Mouse (Mus musculus): Measurements from ENCODE around the gene Cd5. TPM values are rescaled to one million over a fixed set of nuclear protein-coding genes. Genes with fewer than 3 reads are reported as not detected.

The Cd5 gene
- polyA plus RNA-seq, 1 experiment from 2014 or later, result 0.39 TPM

- Histone ChIP-seq H3K9ac (ENCODE audit: low read depth, low read length) (no peak overlapping the region), H3K27me3 (ENCODE audit: control insufficient read depth, insufficient read depth, low read length) (no peaks in the 10 kb centered on the region), H3K36me3 (ENCODE audit: control insufficient read depth, insufficient read depth, low read length) (no peaks in the 10 kb centered on the region), H3K4me3 (ENCODE audit: low read depth, low read length) (no peak overlapping the region), H3K4me2 (no peak overlapping the region), H3K9me3 (replicated peaks; ENCODE audit: control insufficient read depth, low read length) (no peaks in the 10 kb centered on the region), H3K27ac (ENCODE audit: low read depth, low read length) (no peak overlapping the region), H3K4me1 (ENCODE audit: control insufficient read depth, insufficient read depth, low read length) (peaks cover 15% of the 10 kb centered on the region; the same call in 1 of the 2 replicates)
- no peak for ATAC-seq (replicated peaks; ENCODE audit: insufficient number of reproducible peaks, low FRiP score, low TSS enrichment)
- WGBS (ENCODE audit: insufficient replicate concordance), result 73% methylated on average over 6 of the region's 6 CpGs
These were observed 23.7 kb upstream of the Cd5 start for GRCm38 (mm10) chr19:10762468-10762867.

- Histone ChIP-seq H3K4me2 (no peak overlapping the region), H3K4me1 (ENCODE audit: control insufficient read depth, insufficient read depth, low read length) (peaks cover 15% of the 10 kb centered on the region; the same call in 1 of the 2 replicates), H3K4me3 (ENCODE audit: low read depth, low read length) (no peak overlapping the region), H3K9ac (ENCODE audit: low read depth, low read length) (no peak overlapping the region), H3K9me3 (replicated peaks; ENCODE audit: control insufficient read depth, low read length) (no peaks in the 10 kb centered on the region), H3K27ac (ENCODE audit: low read depth, low read length) (no peak overlapping the region), H3K36me3 (ENCODE audit: control insufficient read depth, insufficient read depth, low read length) (no peaks in the 10 kb centered on the region), H3K27me3 (ENCODE audit: control insufficient read depth, insufficient read depth, low read length) (no peaks in the 10 kb centered on the region)
- 78% methylated on average over 8 of the region's 8 CpGs for WGBS (ENCODE audit: insufficient replicate concordance)
- ATAC-seq (replicated peaks; ENCODE audit: insufficient number of reproducible peaks, low FRiP score, low TSS enrichment), result no peak
These were observed 23.1 kb upstream of the Cd5 start for GRCm38 (mm10) chr19:10761794-10762415.

GRCm38 (mm10) chr19:10759983-10760831, 21.4 kb upstream of the Cd5 start:
- no peak overlapping the region for H3K4me3 ChIP-seq (ENCODE audit: low read depth, low read length)
- H3K27ac ChIP-seq (ENCODE audit: low read depth, low read length), result peak overlapping the region; percentile 25; the same call in 1 of the 2 replicates
- H3K27me3 ChIP-seq (ENCODE audit: control insufficient read depth, insufficient read depth, low read length), result no peaks in the 10 kb centered on the region
- 58% methylated on average over 9 of the region's 9 CpGs for WGBS (ENCODE audit: insufficient replicate concordance)
- H3K9me3 ChIP-seq (replicated peaks; ENCODE audit: control insufficient read depth, low read length), result no peaks in the 10 kb centered on the region
- H3K9ac ChIP-seq (ENCODE audit: low read depth, low read length), result no peak overlapping the region
- peak overlapping the region; percentile 15; the same call in 1 of the 2 replicates for H3K4me2 ChIP-seq
- peaks cover 15% of the 10 kb centered on the region; the same call in 1 of the 2 replicates for H3K4me1 ChIP-seq (ENCODE audit: control insufficient read depth, insufficient read depth, low read length)
- ATAC-seq (replicated peaks; ENCODE audit: insufficient number of reproducible peaks, low FRiP score, low TSS enrichment), result no peak
- no peaks in the 10 kb centered on the region for H3K36me3 ChIP-seq (ENCODE audit: control insufficient read depth, insufficient read depth, low read length)

DNA sequence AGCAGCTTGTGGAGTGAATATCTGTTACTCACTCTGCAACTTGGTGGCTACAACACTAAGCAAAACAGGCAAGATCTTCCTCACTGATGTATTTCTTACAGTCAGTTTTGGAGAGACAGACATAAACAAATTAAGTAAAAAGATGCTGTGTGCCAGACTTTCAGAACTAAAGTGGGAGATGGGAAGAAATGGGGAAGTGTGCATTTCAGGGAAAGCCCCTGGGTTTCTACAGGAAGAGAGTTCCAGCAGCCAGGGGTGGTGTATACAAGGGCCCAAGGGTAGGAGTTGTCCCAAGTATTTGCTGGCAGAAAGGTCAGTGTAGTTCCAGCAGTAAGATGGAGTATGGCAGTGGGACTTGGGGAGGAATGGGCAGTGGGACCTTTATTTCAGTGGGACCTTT, 20.7 kb upstream of the Cd5 start:
- Histone ChIP-seq H3K9me3 (replicated peaks; ENCODE audit: control insufficient read depth, low read length) (no peaks in the 10 kb centered on the region), H3K4me1 (ENCODE audit: control insufficient read depth, insufficient read depth, low read length) (peaks cover 15% of the 10 kb centered on the region; the same call in 1 of the 2 replicates), H3K4me2 (no peak overlapping the region), H3K27me3 (ENCODE audit: control insufficient read depth, insufficient read depth, low read length) (no peaks in the 10 kb centered on the region), H3K36me3 (ENCODE audit: control insufficient read depth, insufficient read depth, low read length) (no peaks in the 10 kb centered on the region), H3K27ac (ENCODE audit: low read depth, low read length) (no peak overlapping the region), H3K9ac (ENCODE audit: low read depth, low read length) (no peak overlapping the region), H3K4me3 (ENCODE audit: low read depth, low read length) (no peak overlapping the region)
- no peak for ATAC-seq (replicated peaks; ENCODE audit: insufficient number of reproducible peaks, low FRiP score, low TSS enrichment)

DNA sequence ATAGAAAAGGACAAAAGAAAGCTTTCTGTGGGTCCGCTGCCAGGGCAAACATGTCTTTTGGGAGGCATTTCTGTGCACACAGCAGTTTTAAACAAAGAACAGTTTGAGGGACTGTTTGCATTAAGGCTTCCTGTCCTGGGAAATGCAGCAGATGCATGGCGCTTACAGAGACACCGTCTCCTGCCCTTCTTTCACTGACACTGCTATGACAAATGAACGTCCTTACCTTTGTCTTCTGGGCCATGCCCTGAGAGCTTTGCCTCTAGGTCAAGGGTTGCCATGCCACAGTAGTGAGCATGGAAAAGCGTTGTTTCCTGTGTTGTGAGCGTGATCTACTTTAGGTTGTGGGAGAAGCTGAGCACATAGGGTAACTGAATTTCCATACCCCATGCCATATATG, 19.9 kb upstream of the Cd5 start:
- Histone ChIP-seq H3K4me3 (ENCODE audit: low read depth, low read length) (no peak overlapping the region), H3K4me1 (ENCODE audit: control insufficient read depth, insufficient read depth, low read length) (peaks cover 15% of the 10 kb centered on the region; the same call in 1 of the 2 replicates), H3K4me2 (no peak overlapping the region), H3K9ac (ENCODE audit: low read depth, low read length) (no peak overlapping the region), H3K27me3 (ENCODE audit: control insufficient read depth, insufficient read depth, low read length) (no peaks in the 10 kb centered on the region), H3K27ac (ENCODE audit: low read depth, low read length) (no peak overlapping the region), H3K36me3 (ENCODE audit: control insufficient read depth, insufficient read depth, low read length) (no peaks in the 10 kb centered on the region), H3K9me3 (replicated peaks; ENCODE audit: control insufficient read depth, low read length) (no peaks in the 10 kb centered on the region)
- WGBS (ENCODE audit: insufficient replicate concordance), result 56% methylated on average over 6 of the region's 6 CpGs
- no peak for ATAC-seq (replicated peaks; ENCODE audit: insufficient number of reproducible peaks, low FRiP score, low TSS enrichment)

DNA sequence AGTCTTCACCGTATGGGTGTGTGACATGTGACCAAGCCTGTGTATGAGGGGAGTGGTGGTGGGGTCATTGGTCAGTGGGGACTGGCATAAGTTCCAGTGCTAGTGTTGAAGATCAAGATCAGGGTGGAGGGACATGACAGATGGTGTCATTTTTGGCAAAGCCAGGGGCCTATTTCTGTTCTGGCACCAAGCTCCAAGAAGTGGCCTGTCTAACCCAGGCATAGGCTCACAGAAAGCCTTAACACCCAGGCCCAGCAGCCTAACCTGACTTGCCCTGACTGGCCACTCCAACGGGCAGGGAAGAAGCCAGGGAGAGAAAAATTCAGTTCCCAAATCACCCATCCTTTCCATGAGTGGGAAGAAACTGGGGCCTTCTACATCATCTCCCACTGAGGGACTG, 18.7 kb upstream of the Cd5 start:
- Histone ChIP-seq H3K4me2 (no peak overlapping the region), H3K27me3 (ENCODE audit: control insufficient read depth, insufficient read depth, low read length) (no peaks in the 10 kb centered on the region), H3K4me1 (ENCODE audit: control insufficient read depth, insufficient read depth, low read length) (peaks cover 15% of the 10 kb centered on the region; the same call in 1 of the 2 replicates), H3K9ac (ENCODE audit: low read depth, low read length) (no peak overlapping the region), H3K36me3 (ENCODE audit: control insufficient read depth, insufficient read depth, low read length) (no peaks in the 10 kb centered on the region), H3K4me3 (ENCODE audit: low read depth, low read length) (no peak overlapping the region), H3K9me3 (replicated peaks; ENCODE audit: control insufficient read depth, low read length) (no peaks in the 10 kb centered on the region), H3K27ac (ENCODE audit: low read depth, low read length) (no peak overlapping the region)
- no peak for ATAC-seq (replicated peaks; ENCODE audit: insufficient number of reproducible peaks, low FRiP score, low TSS enrichment)
- 80% methylated on average over 2 of the region's 2 CpGs for WGBS (ENCODE audit: insufficient replicate concordance)

GRCm38 (mm10) chr19:10757125-10757524, 18.3 kb upstream of the Cd5 start:
- Histone ChIP-seq H3K4me1 (ENCODE audit: control insufficient read depth, insufficient read depth, low read length) (peaks cover 15% of the 10 kb centered on the region; the same call in 1 of the 2 replicates), H3K4me3 (ENCODE audit: low read depth, low read length) (no peak overlapping the region), H3K4me2 (no peak overlapping the region), H3K27ac (ENCODE audit: low read depth, low read length) (no peak overlapping the region), H3K36me3 (ENCODE audit: control insufficient read depth, insufficient read depth, low read length) (no peaks in the 10 kb centered on the region), H3K27me3 (ENCODE audit: control insufficient read depth, insufficient read depth, low read length) (no peaks in the 10 kb centered on the region), H3K9ac (ENCODE audit: low read depth, low read length) (no peak overlapping the region), H3K9me3 (replicated peaks; ENCODE audit: control insufficient read depth, low read length) (no peaks in the 10 kb centered on the region)
- ATAC-seq (replicated peaks; ENCODE audit: insufficient number of reproducible peaks, low FRiP score, low TSS enrichment), result no peak

GRCm38 (mm10) chr19:10752646-10753045, 13.8 kb upstream of the Cd5 start:
- no peak overlapping the region for H3K4me2 ChIP-seq
- no peak overlapping the region for H3K9ac ChIP-seq (ENCODE audit: low read depth, low read length)
- H3K9me3 ChIP-seq (replicated peaks; ENCODE audit: control insufficient read depth, low read length), result no peaks in the 10 kb centered on the region
- H3K36me3 ChIP-seq (ENCODE audit: control insufficient read depth, insufficient read depth, low read length), result no peaks in the 10 kb centered on the region
- no peak overlapping the region for H3K27ac ChIP-seq (ENCODE audit: low read depth, low read length)
- ATAC-seq (replicated peaks; ENCODE audit: insufficient number of reproducible peaks, low FRiP score, low TSS enrichment), result no peak
- WGBS (ENCODE audit: insufficient replicate concordance), result 85% methylated on average over 5 of the region's 5 CpGs
- H3K4me3 ChIP-seq (ENCODE audit: low read depth, low read length), result no peak overlapping the region
- no peaks in the 10 kb centered on the region for H3K4me1 ChIP-seq (ENCODE audit: control insufficient read depth, insufficient read depth, low read length)
- H3K27me3 ChIP-seq (ENCODE audit: control insufficient read depth, insufficient read depth, low read length), result no peaks in the 10 kb centered on the region

All from heart, embryonic 11.5 days (tissue).